Mouse (Mus musculus) erythroblast, embryonic 14.5 days (primary cell): ENCODE results near the gene Sh3kbp1. TPM values are rescaled to one million over a fixed set of nuclear protein-coding genes. Genes with fewer than 3 reads are reported as not detected.

Source experiments
- H3K27me3 ChIP-seq: 2 replicates; pipeline ENCODE4 v1.6.1; 2012; ENCODE audit warnings: inconsistent platforms; ENCODE audit not compliant: control insufficient read depth
- H3K36me3 ChIP-seq: 2 replicates; pipeline ENCODE4 v1.6.1; 2012; ENCODE audit warnings: mild to moderate bottlenecking, inconsistent platforms; ENCODE audit not compliant: control insufficient read depth
- H3K4me1 ChIP-seq: 2 replicates; pipeline ENCODE4 v1.6.1; 2012; ENCODE audit warnings: inconsistent platforms; ENCODE audit not compliant: control insufficient read depth
- H3K4me3 ChIP-seq: replicated peaks from 2 replicates; pipeline ENCODE3; 2012; ENCODE audit warnings: moderate library complexity, mild to moderate bottlenecking, inconsistent platforms
- H3K9me3 ChIP-seq: 2 replicates; pipeline ENCODE4 v1.6.1; 2012; ENCODE audit warnings: low read length, inconsistent platforms, mixed read lengths; ENCODE audit not compliant: control insufficient read depth
- GATA1 ChIP-seq: IDR thresholded peaks from 2 replicates; pipeline ENCODE4 v1.6.1; 2012; ENCODE audit warnings: low read length, inconsistent platforms, mixed read lengths
- TAL1 ChIP-seq: IDR thresholded peaks from 3 replicates; pipeline ENCODE4 v1.6.1; 2012; ENCODE audit warnings: low read length, inconsistent platforms, mixed read lengths
- polyA plus RNA-seq: library from polyadenylated mRNA; stranded (reverse); fragments of >175 nt; gene quantifications from 2 replicates; pipeline ENCODE4 v1.2.3, GENCODE M21; 2012

Gene Sh3kbp1
- polyA plus RNA-seq, 1 experiment = 0.31 TPM

GRCm38 (mm10) chrX:159988002-159988960 lies 361.2 kb downstream of the Sh3kbp1 start, which contains the start of gene Map3k15:
Gene Map3k15, plus strand, starts transcription at chrX:159988433.
- peaks cover 3% of the 10 kb centered on the region; the same call in 1 of the 2 replicates for H3K9me3 ChIP-seq
- H3K27me3 ChIP-seq = peaks cover 32% of the 10 kb centered on the region
- H3K4me3 ChIP-seq = peak within 1 kb of the TSS; percentile 29
- no peaks in the 10 kb centered on the region for H3K36me3 ChIP-seq
- H3K4me1 ChIP-seq = no peaks in the 10 kb centered on the region
- no peak for TF ChIP-seq GATA1
- TF ChIP-seq TAL1 = no peak

- Histone ChIP-seq H3K4me3 (no peak overlapping the region), H3K9me3 (no peaks in the 10 kb centered on the region), H3K36me3 (no peaks in the 10 kb centered on the region), H3K4me1 (no peaks in the 10 kb centered on the region), H3K27me3 (peaks cover 3% of the 10 kb centered on the region; the same call in 1 of the 2 replicates)
- no peak for TF ChIP-seq GATA1
- TF ChIP-seq TAL1 = no peak
Measured at GRCm38 (mm10) chrX:159995808-159996207, 368.7 kb downstream of the Sh3kbp1 start.

Other genes with a start within 250 kb of the Sh3kbp1 start
- gene Map7d2, start 212.7 kb upstream of the Sh3kbp1 start, polyA plus RNA-seq = not detected in 2 replicates
- gene Bclaf3, start 100.6 kb upstream of the Sh3kbp1 start, polyA plus RNA-seq = 0.11 and 0.13 TPM in 2 replicates